Mouse (Mus musculus) small intestine, adult 2 months (tissue): ENCODE data around the gene Klhdc4.

Experiments
- CTCF ChIP-seq: fragments of 200-500 bp; IDR thresholded peaks from 2 replicates; pipeline ENCODE4 v1.5.1; 2012; ENCODE audit warnings: low read depth, mild to moderate bottlenecking, control low read depth, inconsistent platforms, low read length, moderate library complexity, mixed read lengths; ENCODE audit not compliant: insufficient replicate concordance, insufficient read length; ENCODE audit errors: extremely low read depth
- POLR2A ChIP-seq: fragments of 200-500 bp; IDR thresholded peaks from 2 replicates; pipeline ENCODE4 v1.6.1; 2012; ENCODE audit warnings: low read depth, mild to moderate bottlenecking, control low read depth, inconsistent platforms, low read length, moderate library complexity

GRCm38 (mm10) chr8:121868896-121869295, 39.5 kb upstream of the Klhdc4 start:
- TF ChIP-seq POLR2A (no peak), CTCF (no peak)
